Mouse (Mus musculus) right cerebral cortex, postnatal 4 days (tissue): ENCODE results near the gene P2rx1.

Experiments
- DNase-seq: peaks from one replicate; pipeline ENCODE4 v3.0.0-alpha.2; 2022

The P2rx1 gene

DNA sequence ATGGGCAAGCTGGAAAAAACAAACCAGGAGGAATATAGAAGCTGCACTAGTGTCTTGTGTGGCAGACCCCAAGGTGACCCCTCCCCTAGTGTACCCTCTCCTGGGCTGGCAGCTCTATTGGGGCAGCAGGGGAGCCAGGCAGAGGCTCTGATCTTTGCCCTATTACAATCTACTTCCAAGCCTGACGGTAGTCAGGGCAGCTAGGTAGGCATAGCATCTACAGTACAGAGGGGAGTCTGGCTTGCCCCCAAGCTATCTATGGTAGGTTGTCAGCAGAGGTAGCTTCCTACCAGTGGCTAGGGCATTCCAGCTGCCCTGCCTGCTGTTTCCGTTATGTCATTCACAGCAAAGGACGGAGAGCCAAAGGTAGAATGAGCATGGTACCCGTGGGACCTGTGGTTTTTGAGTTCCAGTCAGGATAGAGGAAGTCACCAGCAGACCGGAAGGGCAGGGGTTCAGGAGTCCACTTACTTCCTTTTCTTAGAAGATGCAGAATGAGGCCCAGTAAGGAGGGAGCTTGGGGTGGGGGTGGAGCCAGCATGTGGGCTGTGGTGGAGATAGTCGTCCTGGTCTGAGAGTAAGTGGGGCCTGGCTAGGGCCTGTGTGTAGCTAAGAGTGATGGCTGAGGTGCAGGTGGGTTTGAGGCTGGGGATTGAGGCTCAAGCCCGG lies 25.5 kb downstream of the P2rx1 start:
- DNase-seq: no peak

DNA sequence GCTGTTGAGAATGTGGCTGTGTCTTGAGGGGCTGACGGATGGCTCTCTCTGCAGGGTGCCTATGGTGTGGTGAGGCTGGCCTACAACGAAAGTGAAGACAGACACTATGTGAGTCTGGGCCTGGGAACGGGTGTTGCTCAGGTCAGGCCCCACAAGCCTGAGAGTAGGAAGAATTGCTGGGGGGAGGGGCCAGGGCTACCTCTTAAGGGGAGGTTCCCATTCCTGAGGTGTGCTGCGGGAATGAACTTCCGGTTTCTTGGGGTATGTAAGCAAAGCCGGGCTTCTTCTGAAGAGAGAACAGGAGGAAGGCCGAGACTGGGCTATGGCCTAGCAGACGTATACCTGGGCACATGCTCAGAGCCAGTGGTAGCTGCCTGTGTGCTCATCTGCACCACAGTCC lies 28.1 kb downstream of the P2rx1 start:
- no peak for DNase-seq

DNA sequence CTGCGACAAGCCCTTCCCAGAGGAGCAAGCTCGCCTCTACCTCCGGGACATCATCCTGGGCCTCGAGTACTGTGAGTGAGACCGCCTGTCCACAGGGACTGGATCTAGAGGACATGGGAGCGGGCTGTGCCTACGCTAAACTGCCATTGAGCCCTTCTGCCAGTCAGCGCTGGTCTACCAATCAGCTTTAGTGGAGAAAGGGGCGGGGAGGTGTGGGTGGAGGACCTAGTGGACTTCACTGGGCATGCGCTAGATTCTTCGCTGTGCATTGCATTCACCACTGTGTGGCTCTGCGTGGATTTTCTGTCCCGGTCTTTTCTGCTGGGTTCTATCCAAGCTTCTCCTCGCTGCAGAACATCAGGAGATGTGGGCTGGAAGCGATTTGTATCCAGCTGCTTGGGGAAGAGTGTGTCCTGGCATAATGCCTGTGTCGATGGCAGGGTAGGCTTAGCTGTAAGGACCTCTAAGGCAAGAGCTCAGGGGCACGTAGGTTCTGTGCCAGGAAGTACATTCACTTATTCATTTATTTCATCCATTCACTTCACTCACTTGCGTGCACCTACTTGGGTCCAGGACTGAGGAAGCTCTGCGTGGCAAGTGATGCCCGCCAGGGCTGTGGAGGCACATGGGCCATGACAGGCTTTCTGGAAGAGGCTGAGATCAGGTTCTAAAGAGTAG lies 32.1 kb downstream of the P2rx1 start:
- peak; percentile 75 for DNase-seq

DNA sequence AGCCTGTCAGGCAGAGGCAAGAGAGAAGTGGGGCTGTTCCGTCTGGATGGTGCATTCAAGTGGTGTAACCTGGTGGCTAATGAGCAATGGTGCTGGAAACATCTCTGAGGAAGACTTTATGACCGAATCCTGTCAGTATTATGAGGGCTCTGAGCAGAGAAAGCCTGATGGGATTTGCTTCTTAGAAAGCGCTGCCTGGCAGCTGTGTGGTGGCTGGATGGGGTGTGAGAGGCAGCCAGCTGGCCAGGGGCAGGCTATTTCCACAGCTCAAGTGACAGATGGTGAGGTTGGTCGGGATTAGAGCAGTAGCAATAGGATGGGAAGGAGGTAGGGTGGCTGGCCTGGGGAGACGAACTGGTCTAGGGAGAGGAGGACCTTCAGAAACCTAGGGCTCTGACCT lies 32.6 kb downstream of the P2rx1 start:
- DNase-seq: no peak

DNA sequence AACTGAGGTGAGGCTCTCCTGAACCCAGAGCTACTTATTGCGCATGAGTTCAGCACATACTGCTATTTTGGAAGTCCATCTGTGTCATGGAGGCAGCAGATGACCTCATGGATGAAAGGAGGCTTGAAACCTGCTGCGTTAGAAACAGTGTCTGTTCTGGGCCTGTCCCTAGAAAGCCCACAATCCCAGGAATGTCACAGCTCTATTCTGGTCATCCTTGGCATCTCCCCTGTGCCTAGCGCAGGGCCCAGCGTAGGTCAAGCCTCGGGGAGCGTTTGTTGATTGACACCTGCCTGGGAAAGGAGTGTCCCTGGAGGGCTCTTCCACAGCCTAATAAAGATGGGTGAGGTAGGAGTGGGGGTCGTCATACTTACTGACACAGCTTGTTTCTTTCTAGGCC lies 37.2 kb downstream of the P2rx1 start:
- no peak for DNase-seq

DNA sequence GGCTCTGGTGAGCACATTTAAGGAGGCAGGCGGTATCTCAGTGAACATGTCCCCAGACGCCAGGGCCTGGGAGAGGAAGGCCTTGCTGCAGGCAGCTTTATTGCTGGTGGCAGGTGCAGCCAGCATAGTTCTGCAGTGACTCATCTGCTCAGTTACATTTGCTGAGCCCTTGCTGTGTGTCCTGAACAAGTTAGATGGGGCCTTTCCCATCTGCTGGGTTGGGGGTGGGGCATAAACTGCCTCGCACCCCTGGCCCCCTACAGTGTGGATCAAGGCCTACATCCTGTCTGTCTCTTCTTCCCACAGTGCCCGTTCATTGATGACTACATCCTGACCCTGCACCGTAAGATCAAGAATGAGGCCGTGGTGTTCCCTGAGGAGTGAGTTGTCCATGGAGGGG lies 38.0 kb downstream of the P2rx1 start:
- DNase-seq: no peak

DNA sequence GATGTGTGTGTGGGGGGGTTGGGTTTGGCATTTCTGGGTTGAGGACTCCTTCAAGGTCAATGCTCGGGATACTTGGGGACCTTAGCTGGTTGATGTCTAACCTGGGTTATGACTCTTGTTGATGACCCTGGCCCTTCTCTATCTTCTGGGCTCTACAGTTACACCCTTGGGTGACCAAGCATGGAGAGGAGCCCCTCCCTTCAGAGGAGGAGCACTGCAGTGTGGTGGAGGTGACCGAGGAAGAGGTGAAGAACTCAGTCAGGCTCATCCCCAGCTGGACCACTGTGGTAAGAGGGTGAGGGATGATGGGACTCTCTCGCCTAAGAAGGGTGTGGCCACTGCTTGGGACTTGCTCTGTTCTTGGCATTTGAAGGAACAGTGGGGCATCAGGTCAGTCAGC lies 38.8 kb downstream of the P2rx1 start:
- no peak for DNase-seq

DNA sequence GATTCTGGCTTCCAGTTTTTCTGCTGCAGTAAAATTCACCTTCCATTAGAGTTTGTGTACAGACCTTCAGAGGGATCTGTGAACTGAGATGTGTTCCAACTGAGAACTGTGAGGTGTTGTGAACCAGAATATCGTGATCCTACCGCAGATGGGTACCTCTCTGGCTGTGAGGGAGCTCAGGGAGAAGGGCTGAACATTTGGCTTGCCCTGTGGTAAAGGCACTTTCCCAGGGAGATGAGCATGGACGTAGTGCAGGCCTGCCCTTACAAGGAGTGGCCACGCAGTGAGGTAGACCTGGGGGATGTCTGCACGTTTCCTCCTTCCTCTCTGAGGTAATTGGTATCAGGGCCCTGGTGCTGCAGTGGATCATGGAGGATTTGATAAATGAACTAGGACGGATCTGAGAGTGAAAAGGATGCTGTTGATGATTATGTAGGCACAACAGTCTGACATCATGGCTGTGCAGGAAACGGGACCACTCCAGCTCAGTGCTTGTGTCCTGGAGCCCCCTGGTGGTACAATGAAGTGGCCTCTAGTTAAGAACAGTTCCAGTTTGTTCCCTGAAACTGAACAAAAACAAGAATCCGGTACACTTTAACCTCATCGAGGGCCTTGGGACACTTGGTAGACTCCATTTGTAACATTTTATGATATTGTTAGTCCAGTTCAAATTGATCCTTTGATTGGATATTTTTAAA lies 40.3 kb downstream of the P2rx1 start:
- peak; percentile 71 for DNase-seq

DNA sequence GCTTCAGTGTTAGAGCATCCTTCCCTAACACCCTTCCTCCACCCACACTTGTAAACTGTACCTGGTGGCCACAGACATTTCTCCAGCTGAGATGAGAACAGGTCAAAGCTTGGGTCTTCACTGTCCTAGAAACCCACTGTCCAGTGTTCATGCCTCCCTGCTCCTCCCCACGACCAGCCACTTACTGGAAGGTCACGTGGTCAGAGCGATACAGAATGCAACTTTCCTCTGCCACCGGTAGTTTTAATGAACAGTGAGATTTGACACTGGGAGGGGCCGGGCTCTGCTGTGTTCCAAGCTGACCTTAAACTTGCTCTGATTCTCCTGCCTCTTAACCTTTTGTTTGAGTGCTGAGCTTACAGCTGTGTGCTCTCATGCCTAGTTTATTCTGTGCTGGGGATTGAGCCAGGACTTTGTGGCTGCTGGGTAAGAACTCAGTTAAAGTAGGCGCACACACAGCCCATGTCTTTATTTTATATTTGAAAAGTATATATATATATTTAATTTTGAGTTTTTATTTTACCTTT lies 45.4 kb downstream of the P2rx1 start:
- no peak for DNase-seq

DNA sequence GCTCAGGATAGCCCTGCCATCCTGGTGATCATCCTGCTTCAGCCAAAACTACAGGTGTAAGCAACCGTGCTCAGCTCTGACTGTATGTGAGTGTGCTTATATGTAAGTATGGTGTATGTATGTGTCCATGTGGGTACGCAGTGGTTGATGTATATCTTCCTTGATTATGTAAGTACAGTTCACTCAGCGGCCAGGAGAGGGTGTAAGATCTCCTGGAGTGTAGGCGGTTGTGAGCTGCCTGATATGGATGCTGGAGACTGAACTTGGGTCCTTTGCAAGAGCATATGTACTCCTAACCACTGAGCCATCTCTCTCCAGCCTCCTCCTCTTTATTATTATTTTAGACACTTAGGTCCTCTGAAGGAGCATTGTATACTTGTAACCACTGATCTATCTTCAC lies 45.9 kb downstream of the P2rx1 start:
- no peak for DNase-seq

DNA sequence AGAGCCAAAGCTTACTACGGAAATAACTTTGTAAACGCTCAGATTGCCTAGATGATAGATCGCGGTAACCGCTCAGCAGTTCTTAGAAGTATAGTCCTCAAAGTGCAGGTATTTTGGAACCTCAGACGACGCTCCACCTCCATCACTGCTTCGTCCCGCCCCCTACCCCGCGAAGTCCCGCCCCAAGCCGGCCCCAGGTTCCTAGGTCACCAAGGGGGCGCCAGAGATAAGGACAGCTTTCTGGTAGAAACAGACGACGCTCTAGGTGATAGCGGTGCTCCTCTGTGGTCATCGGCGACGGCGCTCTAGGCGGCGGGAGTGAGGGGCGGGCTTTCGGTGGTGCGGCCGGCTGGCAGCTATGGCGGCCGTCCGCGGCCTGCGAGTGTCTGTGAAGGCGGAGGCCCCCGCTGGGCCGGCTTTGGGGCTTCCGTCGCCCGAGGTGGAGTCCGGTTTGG lies 48.7 kb downstream of the P2rx1 start, which contains the start of gene Ncbp3:
TSS of gene Ncbp3 (plus strand) at position 242 of the 455 bp plus-strand sequence.
- DNase-seq: peak; percentile 95

DNA sequence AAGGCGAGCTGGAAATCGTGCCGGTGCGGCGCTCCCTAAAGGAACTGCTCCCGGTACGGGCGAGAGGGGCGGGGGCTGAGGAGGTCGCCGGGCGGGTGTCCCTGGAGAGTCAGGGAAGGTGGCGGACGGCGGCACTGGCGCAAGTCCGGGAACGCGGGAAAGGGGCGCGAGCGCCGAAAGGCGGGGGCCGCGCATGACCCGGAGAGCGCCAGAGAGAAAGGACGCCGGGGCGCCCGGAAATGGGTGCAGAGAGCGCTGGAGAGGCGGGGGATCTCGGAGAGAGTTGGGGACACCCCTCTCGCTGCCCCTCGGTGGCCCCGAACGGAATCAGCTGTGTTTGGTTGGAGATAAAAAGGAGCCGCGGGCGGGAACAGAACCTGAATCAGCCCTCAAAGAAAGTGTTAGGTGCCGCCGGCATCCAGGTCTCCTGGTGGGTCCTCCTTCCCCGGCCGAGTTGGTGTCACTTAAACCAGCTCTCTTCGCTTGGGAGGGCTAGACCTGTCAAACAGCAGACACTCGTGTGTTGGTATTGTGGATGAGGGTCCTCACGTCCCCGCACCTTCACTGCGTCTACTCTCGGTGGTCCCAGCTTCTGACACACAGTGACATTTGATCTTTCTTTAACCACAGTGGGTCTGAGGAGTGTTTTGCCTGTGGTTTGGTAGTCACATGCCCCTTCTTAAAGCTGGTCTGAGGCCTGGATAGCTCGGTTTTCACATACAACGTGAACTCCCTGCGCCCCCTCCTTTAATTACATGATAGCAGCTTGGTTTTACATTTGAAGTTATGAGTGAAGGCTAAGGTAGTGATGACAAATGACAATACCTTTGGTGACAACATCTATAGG lies 49.4 kb downstream of the P2rx1 start:
- no peak for DNase-seq

DNA sequence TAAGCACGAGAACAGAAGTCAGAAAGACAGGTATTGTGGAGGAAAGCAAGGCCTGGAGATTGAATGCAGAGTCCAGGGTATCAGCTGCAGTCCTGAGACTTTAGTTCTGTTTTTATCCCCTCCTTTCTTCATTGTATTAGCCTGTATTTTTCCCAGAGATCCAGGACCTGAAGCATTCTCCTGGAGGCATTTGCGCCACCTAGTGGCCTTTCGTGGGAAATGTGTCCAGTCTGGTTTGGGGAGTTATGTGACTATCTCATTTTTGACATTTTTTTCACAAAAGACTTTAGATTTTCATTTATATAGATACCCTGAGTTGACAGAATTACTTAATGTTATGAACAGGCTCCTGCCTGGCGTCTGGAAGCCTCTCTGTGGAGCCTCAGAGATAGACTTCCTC lies 50.4 kb downstream of the P2rx1 start:
- peak; percentile 82 for DNase-seq

DNA sequence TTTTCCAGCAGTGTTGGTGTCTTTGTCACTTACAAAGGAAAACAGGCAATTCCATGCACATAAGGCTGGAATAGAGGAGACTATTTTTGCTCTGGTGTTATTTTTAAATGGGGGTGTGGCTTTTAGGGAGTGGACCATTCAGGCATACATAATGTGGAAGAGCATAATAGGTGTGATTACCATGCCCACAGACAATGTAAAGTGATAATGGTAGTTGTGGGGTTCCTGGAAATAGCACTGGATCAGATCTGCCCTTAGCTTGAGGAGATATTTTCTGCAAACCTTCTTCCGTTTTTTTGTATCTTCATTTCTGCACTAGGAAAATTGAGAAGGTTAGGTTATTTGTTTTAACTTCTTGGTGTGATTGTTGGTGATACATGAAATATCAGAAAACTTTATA lies 53.9 kb downstream of the P2rx1 start:
- DNase-seq: no peak

DNA sequence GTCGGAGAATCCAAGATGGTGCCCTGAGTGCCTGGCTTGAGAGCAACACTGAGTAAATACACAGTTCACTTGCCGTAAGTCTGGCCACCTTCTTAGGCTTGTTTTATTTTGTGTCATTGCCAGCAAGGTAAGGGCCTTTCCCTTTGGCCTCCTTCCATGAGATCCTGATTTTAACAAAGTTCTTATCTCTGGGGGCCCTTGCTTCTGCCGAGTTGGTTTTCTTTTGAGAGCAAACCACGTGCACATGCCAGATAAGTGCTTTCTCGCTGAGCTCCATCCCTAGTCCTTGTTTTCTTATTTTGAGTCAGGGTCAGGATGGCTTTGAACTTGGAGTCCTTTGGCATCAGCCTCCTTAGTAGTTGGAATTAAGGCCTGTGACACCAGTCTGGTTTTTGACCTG lies 58.8 kb downstream of the P2rx1 start:
- DNase-seq: no peak

DNA sequence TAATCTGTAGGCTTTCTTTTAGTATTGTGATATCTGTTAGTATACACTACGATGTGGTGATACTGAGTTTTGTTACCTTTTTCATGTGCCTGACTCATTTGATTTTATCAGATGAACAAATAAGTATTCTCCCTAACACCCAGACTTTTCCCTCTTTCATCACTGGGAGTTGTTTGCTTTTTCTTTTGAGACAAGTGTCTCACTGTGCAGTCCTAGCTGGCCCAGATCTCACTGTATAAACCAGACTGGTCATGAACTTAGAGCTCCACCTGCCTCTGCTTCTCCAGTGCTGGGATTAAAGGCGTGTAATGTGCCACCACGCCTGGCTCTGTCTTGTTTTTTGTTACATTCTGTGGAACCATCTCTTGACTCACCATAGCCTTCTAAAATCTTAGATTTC lies 60.7 kb downstream of the P2rx1 start:
- no peak for DNase-seq

DNA sequence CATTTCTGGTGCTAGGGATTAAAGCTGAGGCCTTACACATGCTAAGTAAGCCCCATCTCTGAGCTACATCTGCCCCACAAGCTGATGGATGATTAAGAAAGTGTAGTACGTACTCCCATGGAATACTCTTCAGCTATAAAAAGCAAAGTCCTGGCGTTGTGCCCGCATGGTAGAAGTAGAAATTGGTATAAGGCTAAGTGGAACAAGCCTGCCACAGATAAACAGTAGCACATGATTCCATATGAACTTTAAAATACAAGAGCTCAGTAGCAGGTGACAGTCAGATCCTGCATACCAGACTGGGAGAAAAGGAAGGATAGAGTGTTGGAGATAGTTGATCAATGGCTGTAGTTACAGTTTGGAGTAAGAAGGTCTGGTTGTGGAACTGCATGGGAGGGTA lies 62.5 kb downstream of the P2rx1 start:
- no peak for DNase-seq
